Mouse (Mus musculus) heart, postnatal 0 days (tissue): Measurements from ENCODE around the gene Filip1l. TPM values are rescaled to one million over a fixed set of nuclear protein-coding genes. Genes with fewer than 3 reads are reported as not detected.

Experiments
- ATAC-seq: fragments of 200-750 bp; cut with Nextera tagmentation; 2 replicates; pipeline ENCODE4 v1.8.0; 2017; ENCODE audit warnings: low read depth, moderate number of reproducible peaks, moderate library complexity; ENCODE audit not compliant: insufficient read depth
- DNase-seq: peaks from one replicate; pipeline ENCODE4 v3.0.0-alpha.2; 2016; ENCODE audit warnings: low spot score
- H3K27ac ChIP-seq: fragments of 300-500 bp; sonication (generic); 2 replicates; pipeline ENCODE4 v1.5.1; 2014; ENCODE audit warnings: low read depth, mild to moderate bottlenecking
- H3K27me3 ChIP-seq: fragments of 300-500 bp; sonication (generic); 2 replicates; pipeline ENCODE4 v1.6.1; 2014; ENCODE audit warnings: low read length, mixed read lengths; ENCODE audit not compliant: control insufficient read depth, insufficient read depth
- H3K36me3 ChIP-seq: fragments of 300-500 bp; sonication (generic); replicated peaks from 2 replicates; pipeline ENCODE4 v1.6.1; 2014; ENCODE audit warnings: low read length, mixed read lengths; ENCODE audit not compliant: control insufficient read depth, insufficient read depth
- H3K4me1 ChIP-seq: fragments of 300-500 bp; sonication (generic); 2 replicates; pipeline ENCODE4 v1.6.1; 2014; ENCODE audit warnings: antibody characterized with exemption; ENCODE audit not compliant: control insufficient read depth, insufficient read depth
- H3K4me2 ChIP-seq: fragments of 300-500 bp; sonication (generic); 2 replicates; pipeline ENCODE4 v1.6.1; 2014; ENCODE audit warnings: low read depth, mild to moderate bottlenecking, low read length, moderate library complexity
- H3K4me3 ChIP-seq: fragments of 300-500 bp; sonication (generic); 2 replicates; pipeline ENCODE4 v1.5.1; 2014; ENCODE audit warnings: low read depth, low read length
- H3K9ac ChIP-seq: fragments of 300-500 bp; sonication (generic); replicated peaks from 2 replicates; pipeline ENCODE4 v1.6.1; 2014; ENCODE audit warnings: low read depth, low read length, mixed read lengths
- H3K9me3 ChIP-seq: fragments of 300-500 bp; sonication (generic); replicated peaks from 2 replicates; pipeline ENCODE4 v1.6.1; 2016; ENCODE audit warnings: low read length; ENCODE audit not compliant: control insufficient read depth
- CTCF ChIP-seq: IDR thresholded peaks from 2 replicates; pipeline ENCODE4 v1.5.1; 2016; ENCODE audit warnings: antibody characterized with exemption, control low read depth, low read depth
- EP300 ChIP-seq: IDR thresholded peaks from 2 replicates; pipeline ENCODE4 v1.6.1; 2016; ENCODE audit warnings: antibody characterized with exemption, low read depth
- WGBS: fragments of 180-500 bp; shearing (Covaris S2); extraction: QIAGEN DNeasy Blood & Tissue Kit; methylation state at CpG from one replicate; pipeline ENCODE4 v1.1.7; 2014; 5-methylcytosine and 5-hydroxymethylcytosine counted together
- polyA plus RNA-seq: library from polyadenylated mRNA; unstranded; fragments of >200 nt; fragmentation: Nextera tagmentation; extraction: Ambion mirVana; gene quantifications from 2 replicates; pipeline ENCODE4 v1.2.1, GENCODE M21; 2015
- total RNA-seq: library from RNA; depleted of rRNA; stranded (reverse); fragments of >200 nt; gene quantifications from 2 replicates; pipeline ENCODE4 v1.2.3, GENCODE M21; 2014; ENCODE audit warnings: low replicate concordance

The Filip1l gene
- total and polyA plus RNA-seq, 2 experiments from 2014 or later = 14.1 to 26.0 TPM

- H3K4me1 ChIP-seq = no peaks in the 10 kb centered on the region
- no peak overlapping the region for H3K4me2 ChIP-seq
- DNase-seq (no peak), ATAC-seq (no peak)
- H3K9me3 ChIP-seq = no peaks in the 10 kb centered on the region
- H3K9ac ChIP-seq = no peak overlapping the region
- TF ChIP-seq EP300 (no peak), CTCF (no peak)
- no peaks in the 10 kb centered on the region for H3K36me3 ChIP-seq
- peak overlapping the region; percentile 30; the same call in 1 of the 2 replicates for H3K27ac ChIP-seq
- 73% methylated on average over 5 of the region's 5 CpGs for WGBS
- H3K27me3 ChIP-seq = no peaks in the 10 kb centered on the region
- H3K4me3 ChIP-seq = no peak overlapping the region
These were observed 85.4 kb downstream of the Filip1l start for GRCm38 (mm10) chr16:57438288-57438685.

- no peak overlapping the region for H3K27ac ChIP-seq
- H3K4me3 ChIP-seq = no peak overlapping the region
- DNase-seq (no peak), ATAC-seq (no peak)
- H3K4me2 ChIP-seq = no peak overlapping the region
- H3K4me1 ChIP-seq = no peaks in the 10 kb centered on the region
- H3K36me3 ChIP-seq = no peaks in the 10 kb centered on the region
- 84% methylated on average over 11 of the region's 11 CpGs for WGBS
- no peak for TF ChIP-seq CTCF
- TF ChIP-seq EP300 = no peak
- H3K9me3 ChIP-seq = no peaks in the 10 kb centered on the region
- H3K27me3 ChIP-seq = no peaks in the 10 kb centered on the region
- H3K9ac ChIP-seq = no peak overlapping the region
These were observed 86.3 kb downstream of the Filip1l start for GRCm38 (mm10) chr16:57439206-57439605.

DNA sequence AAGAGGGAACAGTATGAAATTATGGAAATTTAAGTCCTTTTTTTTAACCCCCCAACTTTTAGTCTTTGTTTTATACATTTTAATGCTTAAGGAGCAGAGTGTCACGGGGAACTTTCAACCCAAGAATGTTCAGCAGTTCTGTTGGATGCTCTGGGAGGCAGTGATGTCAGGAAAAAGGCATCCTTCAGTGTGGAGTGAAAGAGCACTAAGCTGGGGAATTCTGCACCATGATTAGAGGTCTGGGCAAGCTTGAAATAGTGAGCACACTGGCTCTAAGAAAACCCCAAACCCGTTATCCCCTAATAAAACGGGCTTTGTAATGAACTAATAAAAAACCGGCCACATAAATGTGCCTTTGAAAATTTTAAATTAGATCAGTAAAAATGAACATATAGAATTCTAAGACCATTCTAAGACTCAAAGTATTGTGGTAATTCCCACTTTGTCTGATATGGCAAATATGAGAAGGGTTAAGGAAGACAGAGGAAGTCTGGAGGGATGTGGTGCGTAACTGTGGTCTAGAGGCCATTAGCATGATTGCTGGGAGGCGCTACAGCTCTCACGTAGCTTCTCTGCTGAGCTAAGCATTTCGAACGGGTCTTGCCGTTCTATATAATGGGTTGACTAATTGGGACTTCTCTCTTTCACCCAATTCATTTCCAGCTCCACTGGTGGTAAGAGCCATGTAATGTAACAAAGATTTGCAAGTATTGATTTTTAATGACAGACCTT is 88.0 kb downstream of the Filip1l start:
- H3K4me1 ChIP-seq = no peaks in the 10 kb centered on the region
- H3K9ac ChIP-seq = no peak overlapping the region
- H3K9me3 ChIP-seq = no peaks in the 10 kb centered on the region
- DNase-seq = no peak
- 68% methylated on average over 10 of the region's 10 CpGs for WGBS
- H3K27me3 ChIP-seq = no peaks in the 10 kb centered on the region
- TF ChIP-seq EP300 = no peak
- H3K4me3 ChIP-seq = no peak overlapping the region
- H3K36me3 ChIP-seq = no peaks in the 10 kb centered on the region
- H3K27ac ChIP-seq = no peak overlapping the region
- no peak overlapping the region for H3K4me2 ChIP-seq
- no peak for ATAC-seq

DNA sequence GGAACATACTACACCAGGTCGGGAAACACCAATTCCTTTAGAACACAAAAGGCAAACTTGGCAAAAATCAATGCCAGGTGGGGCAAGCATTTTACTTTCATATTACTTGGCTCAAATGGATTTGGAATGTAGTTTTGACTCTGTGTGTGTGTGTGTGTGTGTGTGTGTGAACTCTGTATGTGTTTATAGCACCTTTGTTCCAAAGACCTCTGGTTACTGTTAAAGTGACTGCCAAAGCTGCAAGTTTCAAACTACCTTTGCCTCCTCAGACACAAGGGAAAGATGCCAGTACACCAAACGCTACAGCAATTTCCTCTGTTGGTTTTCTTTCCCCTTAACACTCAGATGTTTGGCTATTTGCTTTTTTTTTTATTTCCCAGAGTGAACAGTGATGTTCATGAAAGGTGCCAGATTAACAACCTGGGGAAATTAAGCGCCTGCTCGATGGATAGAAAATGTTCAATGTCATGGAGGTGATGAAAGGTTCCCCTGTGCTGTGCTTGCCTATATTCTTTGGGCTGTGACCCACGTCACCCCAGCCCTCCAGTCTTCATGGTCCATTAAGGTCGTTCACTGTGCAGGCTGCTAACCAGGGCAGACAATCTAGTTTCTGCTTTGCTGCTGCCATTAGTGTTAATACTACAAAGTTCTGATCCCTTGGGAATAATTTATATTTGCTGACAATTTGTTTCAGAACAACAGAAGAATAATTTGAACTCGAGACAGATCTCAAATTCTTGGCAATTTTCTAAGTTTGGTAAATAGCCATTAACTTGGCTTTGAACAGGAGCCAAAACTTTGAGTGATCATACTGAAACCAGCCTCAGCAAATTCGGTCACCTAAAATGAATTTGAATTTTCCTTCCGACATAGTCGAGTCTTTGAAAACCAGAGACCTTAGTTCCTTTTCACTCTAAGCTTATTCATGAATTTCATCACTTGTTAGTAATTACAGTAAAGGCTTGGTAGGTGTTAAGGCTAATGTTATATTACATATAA is 92.5 kb downstream of the Filip1l start:
- WGBS = 61% methylated on average over 10 of the region's 10 CpGs
- H3K4me1 ChIP-seq = no peaks in the 10 kb centered on the region
- ATAC-seq = no peak
- no peaks in the 10 kb centered on the region for H3K36me3 ChIP-seq
- peaks cover 8% of the 10 kb centered on the region for H3K9me3 ChIP-seq
- no peak for DNase-seq
- no peak overlapping the region for H3K4me2 ChIP-seq
- no peak overlapping the region for H3K27ac ChIP-seq
- no peak overlapping the region for H3K9ac ChIP-seq
- H3K4me3 ChIP-seq = no peak overlapping the region
- TF ChIP-seq CTCF (no peak), EP300 (no peak)
- no peaks in the 10 kb centered on the region for H3K27me3 ChIP-seq

GRCm38 (mm10) chr16:57453009-57453408 is 100.1 kb downstream of the Filip1l start:
- Histone ChIP-seq H3K36me3 (no peaks in the 10 kb centered on the region), H3K27me3 (no peaks in the 10 kb centered on the region), H3K4me2 (no peak overlapping the region), H3K27ac (no peak overlapping the region), H3K4me3 (no peak overlapping the region), H3K9me3 (peaks cover 7% of the 10 kb centered on the region), H3K9ac (no peak overlapping the region), H3K4me1 (no peaks in the 10 kb centered on the region)
- DNase-seq (no peak), ATAC-seq (no peak)
- 26% methylated on average over 7 of the region's 7 CpGs for WGBS
- TF ChIP-seq EP300 = no peak
- no peak for TF ChIP-seq CTCF
